Mouse (Mus musculus): ENCODE measurements around the gene Dpf2.

Dpf2 gene

GRCm38 (mm10) chr19:5935691-5936090 is 22.9 kb upstream of the Dpf2 start:
- 76% methylated on average over 5 of the region's 5 CpGs for WGBS

- WGBS, result 73% methylated on average over 3 of the region's 3 CpGs
Measured at GRCm38 (mm10) chr19:5935266-5935665, 22.5 kb upstream of the Dpf2 start.

GRCm38 (mm10) chr19:5929634-5930596 is 17.1 kb upstream of the Dpf2 start:
- WGBS, result 65% methylated on average over 14 of the region's 14 CpGs

GRCm38 (mm10) chr19:5928546-5928945 is 15.7 kb upstream of the Dpf2 start:
- 65% methylated on average over 3 of the region's 3 CpGs for WGBS

GRCm38 (mm10) chr19:5928104-5928503 is 15.3 kb upstream of the Dpf2 start:
- WGBS, result 73% methylated on average over 6 of the region's 6 CpGs

GRCm38 (mm10) chr19:5927532-5927931 is 14.7 kb upstream of the Dpf2 start:
- WGBS, result 76% methylated on average over 8 of the region's 8 CpGs

- WGBS, result 70% methylated on average over 11 of the region's 11 CpGs
Measured at GRCm38 (mm10) chr19:5927026-5927425, 14.2 kb upstream of the Dpf2 start.

GRCm38 (mm10) chr19:5925311-5925855 is 12.6 kb upstream of the Dpf2 start:
- WGBS, result 30% methylated on average over 11 of the region's 11 CpGs

- WGBS, result under 1% methylated on average over 18 of the region's 18 CpGs
Measured at GRCm38 (mm10) chr19:5924713-5925093, 11.9 kb upstream of the Dpf2 start, which contains the start of gene Cdc42ep2. Cdc42ep2 (minus strand) TSS chr19:5924816.

- under 1% methylated on average over 38 of the region's 38 CpGs for WGBS
Measured at GRCm38 (mm10) chr19:5923990-5924712, 11.3 kb upstream of the Dpf2 start.

- 90% methylated on average over 3 of the region's 3 CpGs for WGBS
Measured at GRCm38 (mm10) chr19:5922963-5923362, 10.2 kb upstream of the Dpf2 start.

GRCm38 (mm10) chr19:5922119-5922942 is 9.5 kb upstream of the Dpf2 start:
- WGBS, result 54% methylated on average over 15 of the region's 15 CpGs

GRCm38 (mm10) chr19:5921715-5922114 is 8.9 kb upstream of the Dpf2 start:
- 30% methylated on average over 9 of the region's 9 CpGs for WGBS

GRCm38 (mm10) chr19:5912103-5913006 is 455 bp downstream of the Dpf2 start:
- under 1% methylated on average over 59 of the region's 59 CpGs for WGBS

- WGBS, result under 1% methylated on average over 14 of the region's 14 CpGs
Measured at GRCm38 (mm10) chr19:5911430-5912102, 1.2 kb downstream of the Dpf2 start.

GRCm38 (mm10) chr19:5910221-5910620 is 2.6 kb downstream of the Dpf2 start:
- WGBS, result 36% methylated on average over 6 of the region's 6 CpGs

GRCm38 (mm10) chr19:5907275-5907674 is 5.5 kb downstream of the Dpf2 start:
- WGBS, result 61% methylated on average over 3 of the region's 3 CpGs

GRCm38 (mm10) chr19:5894002-5894678 is 18.7 kb downstream of the Dpf2 start, which contains the start of gene Tigd3:
Tigd3 (minus strand) TSS chr19:5894149.
- 3% methylated on average over 36 of the region's 36 CpGs for WGBS
